Mouse (Mus musculus) liver, embryonic 13.5 days (tissue): ENCODE results near the gene Krt31. TPM values are rescaled to one million over a fixed set of nuclear protein-coding genes. Genes with fewer than 3 reads are reported as not detected.

ENCODE experiments used
- ATAC-seq: fragments of 200-750 bp; cut with Nextera tagmentation; 2 replicates; pipeline ENCODE4 v1.8.0; 2017; ENCODE audit warnings: low read depth, mild to moderate bottlenecking, moderate number of reproducible peaks, moderate library complexity
- DNase-seq: peaks from one replicate; pipeline ENCODE4 v3.0.0; 2022
- H3K27ac ChIP-seq: fragments of 300-500 bp; sonication (generic); 2 replicates; pipeline ENCODE4 v1.5.1; 2015; ENCODE audit warnings: moderate library complexity, mild to moderate bottlenecking, inconsistent platforms
- H3K27me3 ChIP-seq: fragments of 300-500 bp; sonication (generic); 2 replicates; pipeline ENCODE4 v1.6.1; 2015; ENCODE audit warnings: mild to moderate bottlenecking, inconsistent platforms
- H3K36me3 ChIP-seq: fragments of 300-500 bp; sonication (generic); 2 replicates; pipeline ENCODE4 v1.6.1; 2015; ENCODE audit warnings: mild to moderate bottlenecking, inconsistent platforms
- H3K4me1 ChIP-seq: fragments of 300-500 bp; sonication (generic); replicated peaks from 2 replicates; pipeline ENCODE4 v1.6.1; 2015; ENCODE audit warnings: inconsistent platforms
- H3K4me2 ChIP-seq: fragments of 300-500 bp; sonication (generic); 2 replicates; pipeline ENCODE4 v1.6.1; 2015; ENCODE audit warnings: inconsistent platforms, mild to moderate bottlenecking, moderate library complexity
- H3K4me3 ChIP-seq: fragments of 300-500 bp; sonication (generic); replicated peaks from 2 replicates; pipeline ENCODE4 v1.5.1; 2015; ENCODE audit warnings: mild to moderate bottlenecking, inconsistent platforms
- H3K9ac ChIP-seq: fragments of 300-500 bp; sonication (generic); 2 replicates; pipeline ENCODE4 v1.6.1; 2015; ENCODE audit warnings: mild to moderate bottlenecking, inconsistent platforms
- H3K9me3 ChIP-seq: fragments of 300-500 bp; sonication (generic); replicated peaks from 2 replicates; pipeline ENCODE4 v1.6.1; 2016; ENCODE audit warnings: inconsistent platforms
- WGBS: fragments of 180-500 bp; shearing (Covaris S2); methylation state at CpG from one replicate; pipeline ENCODE4 v1.1.7; 2015; ENCODE audit not compliant: insufficient replicate concordance; 5-methylcytosine and 5-hydroxymethylcytosine counted together
- polyA plus RNA-seq: library from polyadenylated mRNA; unstranded; fragments of >200 nt; fragmentation: Nextera tagmentation; extraction: Ambion mirVana; gene quantifications from 2 replicates; pipeline ENCODE4 v1.2.1, GENCODE M21; 2015

Krt31 gene
- not detected in 2 replicates for polyA plus RNA-seq

DNA sequence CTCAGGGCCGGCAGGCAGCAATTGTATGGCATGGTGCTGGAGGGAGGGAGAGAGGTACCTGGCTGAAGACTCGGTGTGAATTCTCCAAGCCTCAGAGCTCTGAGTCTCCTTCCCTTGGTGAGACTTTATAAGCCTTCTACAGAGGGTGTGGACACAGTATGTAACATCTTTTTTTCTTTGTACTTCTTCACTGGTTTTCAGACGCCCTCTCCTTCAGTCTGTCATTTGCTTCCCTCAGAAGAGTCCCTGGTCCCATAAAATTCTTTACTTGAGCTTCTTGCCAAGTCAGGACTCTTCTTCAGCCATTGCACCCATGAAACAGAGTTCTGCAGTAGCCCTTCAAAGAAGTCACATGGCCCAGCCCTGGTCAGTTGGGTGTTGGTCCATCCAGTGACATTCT is at the start of gene Krt31:
Gene Krt31, minus strand, starts transcription at position 101 of the 400 bp plus-strand sequence.
- no peaks in the 10 kb centered on the region for H3K4me1 ChIP-seq
- WGBS: 56% methylated on average over 3 of the region's 3 CpGs
- H3K9me3 ChIP-seq: no peaks in the 10 kb centered on the region; the same call in 1 of the 2 replicates
- H3K36me3 ChIP-seq: no peaks in the 10 kb centered on the region
- no peak within 1 kb of the TSS for H3K4me3 ChIP-seq
- ATAC-seq (no peak), DNase-seq (no peak)
- H3K4me2 ChIP-seq: no peak within 1 kb of the TSS
- no peak within 1 kb of the TSS for H3K9ac ChIP-seq
- H3K27me3 ChIP-seq: no peaks in the 10 kb centered on the region
- H3K27ac ChIP-seq: no peak within 1 kb of the TSS

DNA sequence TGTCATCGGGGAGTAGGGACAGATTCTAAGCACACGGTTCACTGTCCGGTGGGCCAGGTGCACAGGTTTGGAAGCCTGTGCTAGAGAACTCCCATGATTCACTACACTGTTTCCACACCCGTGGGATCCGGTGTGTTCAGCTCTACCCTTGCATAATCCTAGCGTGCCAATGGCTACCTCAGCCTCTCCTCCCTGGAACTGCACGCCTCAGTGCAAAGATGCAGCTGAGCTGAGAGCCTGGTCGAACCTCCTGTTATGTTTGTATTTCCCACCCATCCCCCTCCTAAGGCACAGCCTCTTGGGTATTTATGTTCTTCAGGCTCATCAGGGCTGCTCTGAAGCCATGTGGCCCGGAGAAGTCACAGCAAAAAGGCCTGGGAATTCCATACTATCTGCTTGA is 47.5 kb upstream of the Krt31 start:
- Histone ChIP-seq H3K9me3 (no peaks in the 10 kb centered on the region), H3K27ac (no peak overlapping the region), H3K4me2 (no peak overlapping the region), H3K27me3 (no peaks in the 10 kb centered on the region), H3K4me1 (no peaks in the 10 kb centered on the region), H3K4me3 (no peak overlapping the region), H3K36me3 (no peaks in the 10 kb centered on the region), H3K9ac (no peak overlapping the region)
- DNase-seq: no peak
- 70% methylated on average over 9 of the region's 9 CpGs for WGBS
- ATAC-seq: no peak

DNA sequence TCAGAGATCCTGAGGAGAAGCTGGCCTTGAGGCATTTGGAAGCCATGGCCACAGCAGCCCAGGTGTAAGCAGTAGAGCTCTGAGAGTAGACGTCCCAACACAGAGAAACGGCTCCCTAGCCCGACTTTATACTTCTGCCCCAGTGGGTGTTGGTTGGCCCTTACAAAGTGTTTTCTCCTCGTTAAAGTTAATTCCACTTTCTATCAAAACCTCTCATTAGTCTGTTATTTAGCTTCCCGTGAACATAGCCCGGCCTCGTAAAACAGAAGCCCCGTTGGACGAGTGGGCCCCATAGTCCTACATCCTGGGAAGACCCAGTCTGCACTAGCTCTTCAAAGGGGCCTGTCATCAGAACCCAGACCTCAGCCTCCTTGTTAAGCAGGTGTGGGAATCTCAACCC is 45.8 kb upstream of the Krt31 start, which contains the start of gene Krt35:
Gene Krt35, minus strand, starts transcription at position 101 of the 400 bp plus-strand sequence.
- Histone ChIP-seq H3K4me2 (no peak within 1 kb of the TSS), H3K9me3 (no peaks in the 10 kb centered on the region), H3K36me3 (no peaks in the 10 kb centered on the region), H3K4me3 (no peak within 1 kb of the TSS), H3K9ac (no peak within 1 kb of the TSS), H3K27ac (no peak within 1 kb of the TSS), H3K27me3 (no peaks in the 10 kb centered on the region), H3K4me1 (no peaks in the 10 kb centered on the region)
- WGBS: 78% methylated on average over 9 of the region's 9 CpGs
- ATAC-seq: no peak
- no peak for DNase-seq

DNA sequence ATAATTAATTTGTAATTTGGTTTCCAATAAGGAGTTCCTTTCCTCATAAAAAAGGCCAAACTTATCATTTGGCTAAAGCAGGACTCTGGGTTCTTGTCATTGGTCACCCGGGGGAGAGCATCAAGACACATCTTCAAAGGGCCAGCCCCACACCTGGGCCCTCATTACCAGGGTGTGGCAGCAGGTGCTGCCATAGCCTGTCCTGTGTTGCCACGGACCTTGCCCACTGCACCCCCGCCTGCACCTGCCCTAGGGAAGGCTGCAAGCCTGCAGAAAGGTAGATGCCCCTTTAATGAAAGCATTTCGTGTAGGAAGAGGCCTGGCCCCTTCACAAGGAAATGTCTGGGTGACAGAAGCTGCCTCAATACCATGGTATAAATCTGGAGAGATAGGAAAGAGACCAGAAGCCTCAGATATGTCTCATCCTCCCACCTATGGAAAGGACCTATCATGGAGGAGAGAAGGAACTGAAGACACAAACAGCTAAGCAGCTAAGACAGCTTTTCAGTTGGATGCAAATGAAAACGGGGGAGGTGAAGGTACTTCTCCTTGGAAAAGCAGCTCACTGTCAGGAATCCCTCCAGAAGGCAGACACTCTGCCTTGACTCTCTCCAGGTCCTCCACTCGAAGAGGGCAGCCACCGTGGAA is 38.2 kb upstream of the Krt31 start:
- no peak overlapping the region for H3K4me3 ChIP-seq
- no peak overlapping the region for H3K4me2 ChIP-seq
- 41% methylated on average over 7 of the region's 7 CpGs for WGBS
- no peak overlapping the region for H3K27ac ChIP-seq
- H3K4me1 ChIP-seq: no peaks in the 10 kb centered on the region
- no peaks in the 10 kb centered on the region for H3K9me3 ChIP-seq
- DNase-seq (no peak), ATAC-seq (no peak)
- H3K27me3 ChIP-seq: no peaks in the 10 kb centered on the region
- no peaks in the 10 kb centered on the region for H3K36me3 ChIP-seq
- no peak overlapping the region for H3K9ac ChIP-seq

DNA sequence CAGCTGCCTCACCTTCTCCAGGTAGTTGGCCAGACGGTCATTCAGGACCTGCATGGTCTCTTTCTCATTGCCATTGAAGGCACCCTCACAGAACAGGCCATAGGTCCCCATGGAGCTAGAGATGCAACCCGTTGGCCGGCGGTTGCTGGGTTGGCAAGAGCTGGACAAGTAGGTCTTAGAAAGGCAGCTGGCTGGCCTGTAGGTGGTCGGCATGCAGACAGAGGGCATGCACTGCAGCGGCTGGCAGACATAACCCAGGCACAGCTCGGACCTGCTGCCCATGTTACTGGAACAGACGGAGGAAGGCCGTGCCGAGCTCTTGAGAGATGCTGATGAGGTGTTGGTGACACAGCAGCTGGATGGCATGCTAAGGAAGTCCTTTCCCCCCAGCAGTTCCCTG is 37.5 kb upstream of the Krt31 start, which contains the start of gene Krt32:
Gene Krt32, minus strand, starts transcription at position 366 of the 400 bp plus-strand sequence.
- 78% methylated on average over 10 of the region's 10 CpGs for WGBS
- DNase-seq (no peak), ATAC-seq (no peak)
- no peaks in the 10 kb centered on the region for H3K9me3 ChIP-seq
- no peak within 1 kb of the TSS for H3K4me2 ChIP-seq
- H3K4me1 ChIP-seq: no peaks in the 10 kb centered on the region
- H3K27me3 ChIP-seq: no peaks in the 10 kb centered on the region
- H3K27ac ChIP-seq: no peak within 1 kb of the TSS
- H3K9ac ChIP-seq: no peak within 1 kb of the TSS
- no peak within 1 kb of the TSS for H3K4me3 ChIP-seq
- H3K36me3 ChIP-seq: no peaks in the 10 kb centered on the region

DNA sequence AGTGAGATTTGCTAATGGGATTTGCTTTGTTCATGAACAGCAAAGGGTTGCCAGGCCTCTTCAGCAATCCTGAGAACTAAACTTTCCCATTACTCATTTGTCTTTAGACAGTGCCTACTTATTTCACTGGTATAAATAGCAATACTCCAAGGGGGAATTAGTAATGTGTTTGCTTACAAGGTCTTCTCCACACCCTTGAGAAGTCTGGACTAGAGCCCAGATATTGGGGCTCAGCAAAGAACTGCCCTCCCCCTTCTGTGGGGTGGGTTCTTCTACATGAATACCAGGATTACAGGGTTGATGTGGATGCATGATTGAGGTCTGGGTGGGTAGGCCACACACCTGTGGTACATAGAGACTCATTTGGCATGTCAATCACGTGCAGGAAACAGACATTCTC is 23.5 kb upstream of the Krt31 start:
- H3K4me1 ChIP-seq: no peaks in the 10 kb centered on the region
- no peak overlapping the region for H3K9ac ChIP-seq
- no peaks in the 10 kb centered on the region for H3K36me3 ChIP-seq
- no peak for ATAC-seq
- DNase-seq: no peak
- H3K4me3 ChIP-seq: no peak overlapping the region
- no peak overlapping the region for H3K27ac ChIP-seq
- WGBS: 30% methylated on average over 1 of the region's 1 CpGs
- H3K9me3 ChIP-seq: no peaks in the 10 kb centered on the region
- no peaks in the 10 kb centered on the region for H3K27me3 ChIP-seq
- H3K4me2 ChIP-seq: no peak overlapping the region

DNA sequence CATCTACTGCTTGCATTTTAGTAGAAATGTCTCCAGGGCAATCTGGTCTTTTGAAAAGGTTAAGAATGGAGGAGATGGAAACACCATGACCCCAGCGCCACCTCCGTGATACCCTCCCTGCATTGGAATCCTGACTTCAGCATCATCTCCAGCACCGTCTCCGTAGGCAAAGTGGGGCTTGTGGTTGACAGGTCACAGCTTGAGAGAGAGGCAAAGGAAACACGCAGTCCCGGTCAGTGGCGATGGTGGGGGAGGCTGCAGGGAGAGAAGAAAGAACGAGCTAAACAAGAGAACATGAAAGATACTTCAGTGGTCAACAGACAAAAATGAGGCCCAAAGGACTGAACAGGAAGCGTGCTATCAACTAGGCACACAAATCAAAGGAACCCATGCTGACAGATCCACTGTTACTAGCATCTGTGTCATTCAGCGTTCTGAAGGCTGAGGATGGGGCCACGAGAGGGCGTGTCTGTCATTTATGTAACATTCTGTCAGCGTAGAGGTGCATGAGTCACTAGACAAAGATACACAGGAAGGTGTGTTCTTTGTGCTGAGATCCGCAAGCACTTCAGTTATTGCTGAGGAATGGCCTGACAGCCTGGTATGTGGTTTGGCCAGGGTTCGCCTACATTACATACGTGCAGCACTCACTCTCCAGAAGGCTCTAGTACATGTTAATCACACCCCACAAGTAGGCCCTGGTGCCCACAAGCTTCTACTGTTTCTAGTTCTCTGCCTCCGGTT is 17.1 kb upstream of the Krt31 start:
- H3K4me3 ChIP-seq: no peak overlapping the region
- H3K4me1 ChIP-seq: no peaks in the 10 kb centered on the region
- no peak for DNase-seq
- H3K4me2 ChIP-seq: no peak overlapping the region
- no peaks in the 10 kb centered on the region for H3K9me3 ChIP-seq
- no peak for ATAC-seq
- WGBS: 65% methylated on average over 17 of the region's 17 CpGs
- no peaks in the 10 kb centered on the region for H3K27me3 ChIP-seq
- no peak overlapping the region for H3K27ac ChIP-seq
- H3K9ac ChIP-seq: no peak overlapping the region
- no peaks in the 10 kb centered on the region for H3K36me3 ChIP-seq

DNA sequence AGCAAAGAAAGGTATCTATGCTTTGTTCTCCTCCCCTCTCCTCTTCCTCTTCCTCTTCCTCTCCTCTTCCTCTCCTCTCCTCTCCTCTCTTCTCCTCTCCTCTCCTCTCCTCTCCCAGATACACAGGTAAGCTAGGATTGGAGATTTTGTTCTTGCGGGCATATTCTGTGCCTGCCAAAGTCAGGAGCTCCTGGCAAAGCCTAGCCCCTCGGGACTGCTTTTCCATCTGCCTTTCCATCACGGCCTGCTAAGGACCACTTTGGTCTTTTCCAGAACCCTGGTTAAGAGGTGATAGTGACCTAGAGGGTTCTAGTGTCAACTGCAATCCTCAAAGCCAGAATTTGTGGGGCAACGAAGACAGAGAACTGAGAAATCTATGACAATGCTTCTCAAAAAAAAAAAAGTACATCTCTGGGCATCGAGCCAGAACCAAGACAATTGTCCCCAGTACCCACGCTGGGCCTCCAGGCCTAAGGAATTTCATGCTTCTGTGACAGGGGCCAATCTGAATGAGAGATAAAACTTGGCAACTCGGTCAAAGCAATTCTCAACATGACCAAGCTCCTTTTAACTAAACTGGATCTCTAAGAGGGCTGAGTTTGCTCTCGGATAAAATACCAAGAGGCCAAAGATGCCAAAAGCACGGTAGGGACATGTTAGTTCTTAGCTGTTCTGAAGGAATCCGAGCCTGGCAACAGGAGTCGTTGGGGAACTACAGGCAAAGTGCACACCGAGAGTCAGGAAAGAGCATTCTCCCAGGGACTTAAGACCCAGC is 16.1 kb upstream of the Krt31 start:
- ATAC-seq: no peak
- Histone ChIP-seq H3K27ac (no peak overlapping the region), H3K4me3 (no peak overlapping the region), H3K27me3 (no peaks in the 10 kb centered on the region), H3K36me3 (no peaks in the 10 kb centered on the region), H3K4me2 (no peak overlapping the region), H3K9ac (no peak overlapping the region), H3K9me3 (no peaks in the 10 kb centered on the region), H3K4me1 (no peaks in the 10 kb centered on the region)
- 64% methylated on average over 12 of the region's 12 CpGs for WGBS
- DNase-seq: no peak

DNA sequence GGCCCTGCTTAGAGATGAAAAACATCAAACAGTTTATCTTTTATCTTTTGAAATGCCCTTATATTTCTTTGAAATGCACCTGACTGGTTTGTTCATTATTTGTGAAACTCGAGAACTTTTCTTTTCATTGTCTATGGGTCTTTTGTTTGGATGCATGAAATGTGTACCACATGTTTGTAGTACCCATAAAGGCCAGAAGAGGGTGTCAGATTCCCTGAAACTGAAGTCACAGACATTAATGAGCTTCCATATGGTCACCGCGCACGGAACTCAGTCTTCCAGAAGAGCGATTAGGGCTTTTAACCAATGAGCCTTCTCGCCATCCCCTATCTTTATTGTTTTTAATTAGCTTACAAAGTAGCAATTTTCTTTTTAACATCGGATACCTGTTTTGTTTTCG is 8.5 kb upstream of the Krt31 start:
- Histone ChIP-seq H3K9me3 (no peaks in the 10 kb centered on the region), H3K36me3 (no peaks in the 10 kb centered on the region), H3K4me3 (no peak overlapping the region), H3K27ac (no peak overlapping the region), H3K27me3 (no peaks in the 10 kb centered on the region), H3K4me1 (no peaks in the 10 kb centered on the region), H3K9ac (no peak overlapping the region), H3K4me2 (no peak overlapping the region)
- no peak for ATAC-seq
- 64% methylated on average over 8 of the region's 8 CpGs for WGBS
- DNase-seq: no peak

DNA sequence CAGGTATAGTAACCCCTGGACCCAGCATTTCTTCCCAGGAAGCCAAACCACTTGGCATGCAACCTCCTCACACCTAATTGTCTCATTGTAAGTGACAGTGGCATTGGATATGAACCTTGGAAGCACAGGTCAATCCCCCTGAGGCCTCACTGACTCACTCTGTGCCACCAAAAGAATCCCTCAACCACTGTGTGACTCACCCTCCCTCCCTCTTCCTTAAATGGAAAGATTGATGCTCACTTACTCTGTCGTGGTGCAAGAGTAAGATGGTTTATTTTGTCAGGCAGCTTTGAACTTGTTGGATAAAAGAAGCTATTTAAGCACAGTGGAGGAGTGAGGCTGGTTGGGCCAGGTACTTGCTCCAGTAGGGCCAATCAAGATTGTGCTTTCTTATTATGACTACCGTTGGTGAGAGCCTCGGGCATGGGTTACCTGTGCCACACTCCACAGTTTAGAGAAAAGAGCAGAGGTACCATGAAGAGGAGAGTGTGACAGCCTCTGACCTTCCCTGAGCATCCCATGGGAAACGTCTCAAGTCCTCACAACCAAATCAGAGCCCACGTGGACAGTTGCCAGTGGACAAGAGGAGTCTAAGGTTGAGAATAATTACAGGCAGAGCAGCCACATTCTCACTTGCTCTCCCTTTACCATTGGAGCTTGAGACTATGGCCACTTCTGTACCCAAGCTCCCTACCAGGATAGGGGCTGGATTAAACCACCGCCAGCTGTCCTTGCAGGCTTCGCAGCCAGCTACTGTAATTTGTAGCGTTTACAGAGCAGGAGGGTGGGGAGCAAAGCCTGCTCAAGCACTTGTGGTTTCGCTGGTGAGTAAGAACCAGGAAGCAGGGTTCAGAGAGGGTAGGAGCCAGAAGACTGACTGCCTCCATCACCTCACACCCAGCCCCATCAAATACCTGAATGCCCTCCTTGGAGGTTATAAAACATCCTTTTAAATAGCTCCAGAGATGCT is 5.6 kb upstream of the Krt31 start:
- Histone ChIP-seq H3K9me3 (no peaks in the 10 kb centered on the region), H3K4me3 (no peak overlapping the region), H3K9ac (no peak overlapping the region), H3K4me1 (no peaks in the 10 kb centered on the region), H3K27ac (no peak overlapping the region), H3K36me3 (no peaks in the 10 kb centered on the region), H3K4me2 (no peak overlapping the region), H3K27me3 (no peaks in the 10 kb centered on the region)
- ATAC-seq (no peak), DNase-seq (no peak)
- 56% methylated on average over 9 of the region's 9 CpGs for WGBS
